Mouse (Mus musculus) cortical plate, adult 2 months (tissue): ENCODE measurements around the gene Fam71e1. TPM values are rescaled to one million over a fixed set of nuclear protein-coding genes. Genes with fewer than 3 reads are reported as not detected.

ENCODE experiments used
- H3K27ac ChIP-seq: fragments of 200-500 bp; 2 replicates; pipeline ENCODE4 v1.5.1; 2012; ENCODE audit warnings: low read length, control low read depth, inconsistent platforms; ENCODE audit not compliant: insufficient read depth
- H3K4me1 ChIP-seq: fragments of 200-500 bp; 2 replicates; pipeline ENCODE4 v1.6.1; 2011; ENCODE audit warnings: low read length; ENCODE audit not compliant: control insufficient read depth, insufficient read depth
- H3K4me3 ChIP-seq: fragments of 200-500 bp; 2 replicates; pipeline ENCODE4 v1.5.1; 2011; ENCODE audit warnings: mild to moderate bottlenecking, low read length, control low read depth; ENCODE audit not compliant: insufficient read depth
- CTCF ChIP-seq: fragments of 200-500 bp; IDR thresholded peaks from 2 replicates; pipeline ENCODE4 v1.5.1; 2011; ENCODE audit warnings: mild to moderate bottlenecking, control low read depth, low read length; ENCODE audit not compliant: insufficient read depth; ENCODE audit errors: extremely low read depth
- POLR2A ChIP-seq: fragments of 200-500 bp; IDR thresholded peaks from 2 replicates; pipeline ENCODE4 v1.6.1; 2011; ENCODE audit warnings: mild to moderate bottlenecking, low read length, control low read depth; ENCODE audit not compliant: insufficient read depth; ENCODE audit errors: extremely low read depth
- polyA plus RNA-seq: library from polyadenylated mRNA; depleted of rRNA; stranded (reverse); fragments of >200 nt; gene quantifications from 2 replicates; pipeline ENCODE4 v1.2.3, GENCODE M21; 2012

Gene Fam71e1
- polyA plus RNA-seq, 1 experiment, result 27.0 TPM

GRCm38 (mm10) chr7:44533746-44534045 is 37.3 kb downstream of the Fam71e1 start:
- TF ChIP-seq POLR2A (no peak), CTCF (no peak)
- no peak overlapping the region for H3K4me3 ChIP-seq
- peaks cover 3% of the 10 kb centered on the region for H3K4me1 ChIP-seq
- H3K27ac ChIP-seq, result no peak overlapping the region

- Histone ChIP-seq H3K4me3 (no peak overlapping the region), H3K27ac (no peak overlapping the region), H3K4me1 (peaks cover 3% of the 10 kb centered on the region)
- TF ChIP-seq CTCF (no peak), POLR2A (no peak)
These were observed 37.9 kb downstream of the Fam71e1 start for GRCm38 (mm10) chr7:44534242-44534641.

DNA sequence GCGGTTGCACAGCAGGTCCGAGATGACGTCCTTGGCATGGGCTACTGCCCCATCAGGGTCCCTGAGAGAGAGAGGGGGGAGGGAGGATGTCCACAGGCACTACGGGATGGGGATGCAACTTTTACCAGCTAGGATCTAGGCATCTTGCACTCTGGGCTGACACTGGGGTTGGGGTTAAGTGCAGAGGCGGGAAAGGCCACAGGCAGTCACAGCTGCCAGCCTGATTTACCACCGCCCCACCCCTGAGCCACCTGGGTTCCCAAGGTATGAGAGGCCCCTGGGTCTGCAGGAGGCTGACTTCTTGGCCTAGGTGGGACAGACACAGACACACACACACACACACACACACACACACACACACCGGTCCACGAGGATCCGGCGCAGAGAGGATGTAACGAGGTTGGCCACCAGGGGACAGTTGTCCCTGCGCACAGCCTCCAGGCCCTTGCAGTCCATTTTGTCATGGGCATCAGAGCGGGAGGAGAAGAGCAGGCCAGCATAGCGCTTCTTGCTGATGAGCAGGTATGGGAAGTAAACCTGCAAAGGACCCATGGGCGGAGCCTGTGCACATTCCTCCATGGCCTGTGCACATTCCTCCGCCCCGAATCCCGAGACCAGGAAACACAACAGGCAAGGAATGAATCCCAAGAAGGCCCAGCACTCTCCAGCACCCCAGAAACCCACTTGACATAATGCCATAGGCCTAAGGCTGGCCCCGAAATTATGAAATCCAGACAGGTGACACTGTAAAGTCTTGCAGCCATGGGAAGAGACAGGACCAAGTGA is 38.5 kb downstream of the Fam71e1 start:
- no peak for TF ChIP-seq CTCF
- no peak for TF ChIP-seq POLR2A
- peaks cover 3% of the 10 kb centered on the region for H3K4me1 ChIP-seq
- H3K4me3 ChIP-seq, result no peak overlapping the region
- no peak overlapping the region for H3K27ac ChIP-seq

DNA sequence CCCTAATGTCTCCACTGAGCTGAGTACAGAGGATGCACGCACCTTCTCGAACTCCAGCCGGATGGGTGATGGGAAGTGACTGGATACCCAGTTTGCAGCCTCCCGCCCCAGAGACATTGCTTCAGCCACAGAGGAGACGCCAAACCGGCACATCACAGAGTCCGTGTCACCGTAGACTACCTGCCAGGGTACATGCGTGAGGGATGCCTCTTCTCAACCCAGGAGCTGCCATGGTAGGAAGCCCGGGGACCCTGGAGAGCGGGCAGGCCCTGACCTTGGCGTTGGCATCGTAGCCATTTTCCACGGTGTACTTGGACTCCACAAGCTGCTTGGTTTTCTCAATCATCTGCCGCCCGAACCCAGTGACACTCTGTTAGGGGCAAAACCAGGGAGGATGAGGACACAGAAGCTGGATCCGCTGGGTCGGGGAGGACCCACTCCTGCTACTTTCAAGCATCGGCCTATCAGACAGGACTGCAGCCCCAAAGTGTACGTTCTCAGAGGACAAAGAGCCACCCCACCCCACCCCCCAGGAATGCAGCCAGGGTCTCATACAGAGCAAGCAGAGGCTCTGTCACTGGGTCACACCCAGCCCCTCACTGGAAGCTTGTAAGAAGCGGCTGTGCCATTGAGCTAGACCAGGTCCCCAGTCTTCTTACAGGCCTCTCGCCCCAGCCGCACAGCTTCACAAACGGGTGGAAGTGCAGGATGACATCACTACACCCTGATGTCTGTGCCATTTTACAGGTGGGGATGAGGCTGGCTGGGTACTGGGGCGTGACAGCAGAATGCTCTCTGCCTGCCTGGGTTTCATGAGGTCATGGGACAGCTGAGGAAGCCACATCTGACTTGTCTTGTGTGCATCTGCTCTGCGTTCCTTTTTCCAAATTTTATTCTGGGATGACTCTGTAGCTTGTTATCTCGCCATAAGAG is 39.5 kb downstream of the Fam71e1 start:
- TF ChIP-seq POLR2A, result no peak
- no peak for TF ChIP-seq CTCF
- Histone ChIP-seq H3K4me3 (no peak overlapping the region), H3K4me1 (peaks cover 3% of the 10 kb centered on the region), H3K27ac (no peak overlapping the region)

DNA sequence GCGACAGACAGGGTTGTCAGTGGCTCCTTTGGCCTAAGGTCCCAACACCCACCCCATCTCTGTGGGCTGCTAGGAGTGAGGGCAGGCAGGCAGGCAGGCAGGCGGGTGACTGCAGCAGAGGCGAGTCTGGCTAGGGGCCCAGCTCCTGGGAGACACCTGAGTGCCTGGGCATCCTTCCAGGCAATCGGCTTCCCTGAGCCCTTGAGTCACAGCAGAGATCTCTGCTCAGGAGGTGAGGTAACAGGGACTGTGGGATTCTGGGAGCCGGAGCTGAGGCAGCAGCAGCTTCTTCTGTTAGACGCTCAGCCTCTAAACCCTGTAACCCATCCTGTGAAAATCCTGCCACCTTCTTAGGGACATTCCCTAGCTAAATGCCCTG is 40.2 kb downstream of the Fam71e1 start:
- TF ChIP-seq CTCF (no peak), POLR2A (no peak)
- Histone ChIP-seq H3K27ac (no peak overlapping the region), H3K4me3 (no peak overlapping the region), H3K4me1 (peaks cover 3% of the 10 kb centered on the region)

- Histone ChIP-seq H3K4me1 (peaks cover 3% of the 10 kb centered on the region), H3K4me3 (no peak overlapping the region), H3K27ac (no peak overlapping the region)
- TF ChIP-seq CTCF (no peak), POLR2A (no peak)
These were observed 40.6 kb downstream of the Fam71e1 start for GRCm38 (mm10) chr7:44537009-44537408.

- no peak overlapping the region for H3K4me3 ChIP-seq
- TF ChIP-seq CTCF (no peak), POLR2A (no peak)
- H3K27ac ChIP-seq, result no peak overlapping the region
- H3K4me1 ChIP-seq, result peaks cover 3% of the 10 kb centered on the region
These were observed 41.1 kb downstream of the Fam71e1 start for GRCm38 (mm10) chr7:44537496-44537895.

DNA sequence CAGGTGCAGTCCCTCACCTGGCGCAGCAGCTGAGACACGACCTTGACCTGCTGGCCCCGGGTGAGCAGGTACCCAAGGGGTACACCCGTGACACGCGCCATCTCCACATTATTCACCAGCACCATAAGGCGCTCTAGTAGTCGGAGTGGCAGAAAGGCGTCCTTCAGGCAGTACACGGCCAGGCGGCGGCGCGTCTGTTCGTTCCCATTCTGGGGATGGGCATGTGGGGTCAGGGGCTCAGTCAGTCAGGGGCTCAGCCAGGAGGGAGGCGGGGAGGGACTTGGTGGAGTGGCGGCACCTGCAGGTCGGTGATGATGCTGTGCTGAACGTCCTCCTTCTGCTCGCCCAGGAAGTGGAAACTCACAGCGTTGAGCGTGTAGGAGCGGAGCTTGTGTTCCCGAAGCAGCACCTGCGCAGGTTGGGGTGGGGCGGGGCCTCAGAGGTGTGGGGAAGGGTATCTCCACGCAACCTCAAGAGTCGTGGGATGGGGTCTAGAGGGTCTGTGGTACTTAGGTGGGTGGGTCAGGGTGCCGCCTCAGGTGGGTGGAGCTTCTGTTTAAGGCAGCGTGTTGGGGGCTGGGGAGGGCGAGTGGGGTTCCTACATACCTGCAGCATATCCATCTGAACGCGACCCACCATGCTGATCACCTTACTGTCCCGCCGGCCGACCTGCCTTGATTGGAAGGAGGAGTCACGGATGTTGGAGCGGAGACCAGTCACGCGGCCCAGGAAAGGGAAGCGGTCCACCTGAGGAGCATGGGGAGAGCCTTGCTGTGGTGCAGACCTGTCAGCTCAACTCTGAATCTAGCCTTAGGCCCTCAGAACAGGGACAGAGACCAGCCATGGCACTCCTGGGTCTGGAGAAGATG is 42.6 kb downstream of the Fam71e1 start:
- Histone ChIP-seq H3K27ac (no peak overlapping the region), H3K4me3 (no peak overlapping the region), H3K4me1 (peaks cover 3% of the 10 kb centered on the region)
- TF ChIP-seq POLR2A (no peak), CTCF (no peak)

- Histone ChIP-seq H3K4me1 (no peaks in the 10 kb centered on the region), H3K4me3 (no peak overlapping the region), H3K27ac (no peak overlapping the region)
- TF ChIP-seq POLR2A (no peak), CTCF (no peak)
These were observed 46.2 kb downstream of the Fam71e1 start for GRCm38 (mm10) chr7:44542555-44542954.
